Mouse (Mus musculus) retina, adult 2 months (tissue): ENCODE measurements around the gene Lyrm4.
A peak's percentile ranks its signal among the peaks of the same experiment; 100 is the strongest.

Experiments
- DNase-seq: peaks from one replicate; pipeline ENCODE4 v3.0.0-alpha.2; 2012; ENCODE audit warnings: low read depth, low spot score

The Lyrm4 gene

DNA sequence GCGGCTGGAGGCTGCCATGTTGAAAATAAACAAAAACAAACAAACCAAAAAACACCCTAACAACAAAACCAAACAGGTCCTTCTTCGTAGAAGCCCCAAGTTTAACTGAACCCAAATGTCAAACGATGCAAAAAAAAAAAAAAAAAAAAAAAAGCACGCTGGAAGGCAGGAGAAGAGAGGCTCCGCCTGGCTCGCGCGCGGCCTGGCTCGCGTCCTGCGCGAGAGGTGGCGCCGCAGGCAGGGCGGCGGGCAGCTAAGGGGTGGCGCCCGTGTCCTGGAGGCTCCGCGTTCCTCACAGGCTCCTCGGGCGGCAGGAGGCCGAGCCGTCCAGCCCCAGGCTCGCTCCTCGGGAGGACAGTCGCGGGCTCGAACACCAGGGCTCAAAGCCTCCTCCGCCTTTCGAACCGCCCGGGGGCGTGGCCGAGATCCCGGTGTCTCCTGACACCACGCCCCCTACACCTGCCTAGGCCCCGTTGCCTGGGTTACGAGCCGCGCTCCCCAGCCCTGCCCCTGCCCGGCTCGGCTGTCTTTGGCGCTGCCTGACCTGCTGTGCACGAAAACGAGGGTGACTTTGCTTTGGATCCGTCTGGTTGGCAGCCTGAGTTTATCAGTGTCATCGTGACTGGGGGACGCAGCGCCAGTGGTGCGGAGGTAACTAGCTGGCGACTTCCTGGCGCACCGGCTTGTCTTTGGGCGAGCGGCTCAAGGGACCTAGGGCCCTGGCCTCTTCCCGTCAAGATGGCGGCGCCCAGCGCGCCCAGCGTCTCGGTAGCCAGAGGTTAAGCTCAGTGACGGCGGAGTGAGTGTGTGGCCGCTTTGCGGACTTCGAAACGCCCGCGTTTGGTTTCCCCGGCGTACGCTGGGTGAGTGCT is at the start of gene Lyrm4, which contains the start of gene Fars2:
TSS of gene Lyrm4 (minus strand) at position 384 of the 872 bp plus-strand sequence.
TSS of gene Fars2 (plus strand) at position 270 of the 872 bp plus-strand sequence.
- peak; percentile 91 for DNase-seq

GRCm38 (mm10) chr13:36163898-36164297 is 46.6 kb upstream of the Lyrm4 start:
- no peak for DNase-seq

DNA sequence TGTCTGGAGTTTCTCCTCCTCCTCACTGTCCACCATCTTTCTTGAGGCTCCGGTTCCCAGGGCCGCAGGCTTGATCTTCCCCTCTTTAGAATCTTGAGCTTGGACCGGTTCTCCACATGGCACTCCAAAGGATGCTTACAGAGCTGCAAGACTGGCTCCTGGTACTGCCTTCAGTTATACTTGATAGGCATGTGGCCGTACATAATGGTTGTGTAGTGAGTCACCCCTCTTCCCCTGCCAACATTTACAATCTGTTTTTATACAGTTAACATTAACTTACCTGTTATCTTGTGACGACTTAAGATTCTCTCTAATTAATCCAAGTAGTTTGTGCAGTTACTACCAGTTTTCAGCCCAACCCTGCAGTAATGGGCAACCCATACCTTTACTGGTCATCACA is 46.1 kb upstream of the Lyrm4 start:
- no peak for DNase-seq

GRCm38 (mm10) chr13:36156340-36156931 is 39.1 kb upstream of the Lyrm4 start:
- DNase-seq = no peak

DNA sequence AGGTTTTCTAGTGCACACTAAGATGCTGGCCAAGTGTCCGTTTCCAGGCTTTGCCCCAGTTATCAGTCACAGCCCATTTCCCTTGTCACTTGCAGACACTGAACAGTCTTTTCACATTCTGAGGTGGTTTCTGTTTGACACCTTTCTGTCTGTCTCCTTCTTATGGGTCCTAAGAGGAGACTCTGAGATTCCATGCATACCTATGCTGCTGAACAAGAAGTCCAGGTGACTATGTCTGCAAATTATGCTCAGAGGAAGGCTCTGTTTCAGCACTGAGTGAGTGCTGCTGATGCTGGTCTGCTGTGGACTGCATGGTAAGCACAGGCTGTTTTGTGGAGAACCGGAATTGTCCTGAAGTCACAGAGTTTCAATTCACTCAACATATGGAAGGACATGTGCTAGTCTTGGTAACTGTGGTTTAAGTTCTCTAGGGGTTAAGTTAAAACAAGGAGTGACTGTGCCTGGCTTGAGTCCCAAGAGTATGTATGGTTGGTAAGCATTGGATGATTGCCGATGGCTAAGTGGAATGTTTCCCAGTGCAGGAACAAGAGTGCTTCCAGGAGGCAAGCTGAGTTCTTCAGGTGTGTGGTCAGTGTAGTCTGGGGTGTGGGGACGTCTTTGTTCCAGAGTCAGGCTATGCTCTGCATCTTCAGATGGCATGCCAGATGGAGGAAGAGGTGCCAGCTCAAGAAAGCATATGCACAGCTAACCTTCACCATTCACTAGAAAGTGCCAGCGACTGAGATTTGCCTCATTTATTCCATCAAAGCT is 35.6 kb upstream of the Lyrm4 start:
- DNase-seq = no peak

- no peak for DNase-seq
These were observed 32.9 kb upstream of the Lyrm4 start for GRCm38 (mm10) chr13:36150272-36150671.

- no peak for DNase-seq
These were observed 32.0 kb upstream of the Lyrm4 start for GRCm38 (mm10) chr13:36149175-36149939.

DNA sequence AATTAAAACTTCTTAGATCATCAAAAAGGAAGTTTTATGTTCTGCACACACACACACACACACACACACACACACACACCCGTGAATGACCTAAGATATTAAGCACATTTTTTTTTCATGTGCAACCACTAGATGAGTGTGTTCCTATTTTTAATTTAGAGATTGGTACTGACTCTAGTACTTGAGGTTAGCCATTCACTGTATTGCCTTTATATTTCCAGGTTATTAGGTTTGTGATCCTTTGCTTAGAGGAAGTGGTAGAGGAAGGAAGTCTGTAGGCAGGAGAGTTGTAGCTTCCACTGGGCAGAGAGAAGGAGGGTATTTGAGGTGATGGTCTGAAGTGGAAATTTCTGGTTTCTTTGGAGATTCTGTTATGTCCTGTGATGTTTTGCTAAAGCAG is 28.3 kb upstream of the Lyrm4 start:
- no peak for DNase-seq

DNA sequence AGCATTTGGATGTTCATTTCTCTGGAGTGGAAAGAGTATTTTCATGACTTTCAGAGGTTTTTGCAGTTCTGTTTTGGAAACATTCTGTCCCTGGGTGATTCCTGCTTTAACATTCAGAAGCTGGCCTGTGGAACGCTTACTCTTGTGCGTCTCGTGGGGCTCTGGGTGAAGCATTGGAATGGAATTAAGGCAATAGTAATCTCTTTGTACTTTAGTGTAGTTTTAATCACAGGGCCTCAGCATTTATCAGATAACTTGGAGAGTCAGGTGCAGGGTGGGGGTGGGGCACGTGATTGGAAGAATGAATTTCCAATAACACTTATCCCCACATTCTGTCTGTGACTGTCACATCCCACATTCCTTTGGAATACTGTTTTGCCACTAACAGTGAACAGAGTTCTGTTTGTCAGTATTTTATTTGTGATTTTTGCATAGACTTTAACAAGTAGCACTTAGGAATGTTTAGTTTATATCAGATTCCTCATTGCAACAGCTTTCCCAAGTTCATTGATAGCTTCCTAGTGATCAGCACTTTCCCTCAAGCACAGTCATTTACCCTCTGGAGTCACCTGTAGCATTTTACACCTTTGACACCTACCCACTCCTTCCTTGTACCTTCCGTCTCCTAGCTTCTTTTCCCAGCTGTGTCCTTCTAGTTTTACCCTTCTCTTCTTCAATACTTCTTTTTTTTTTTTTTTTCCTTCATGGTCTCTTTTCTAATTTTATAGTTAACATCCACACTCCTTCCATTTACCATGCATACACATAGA is 23.1 kb upstream of the Lyrm4 start:
- no peak for DNase-seq

DNA sequence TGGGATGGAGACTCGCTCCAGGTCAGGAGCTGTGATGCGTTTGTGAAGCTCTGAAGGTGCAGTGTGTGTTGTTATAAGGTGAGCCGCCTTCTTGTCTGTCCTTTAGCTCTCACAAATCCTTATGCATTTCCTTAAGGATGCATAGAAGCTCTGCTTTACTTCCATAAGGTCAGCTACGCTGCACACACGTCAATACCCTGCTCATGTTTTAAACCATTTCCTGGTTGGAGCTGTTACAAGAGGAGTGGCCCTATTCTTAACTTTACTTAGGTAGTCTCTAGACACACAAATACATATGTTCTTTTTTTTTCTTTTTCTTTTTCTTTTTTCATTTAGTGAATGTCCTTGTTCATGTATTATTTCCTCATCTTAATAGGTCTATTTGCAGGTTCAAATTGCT is 22.4 kb upstream of the Lyrm4 start:
- no peak for DNase-seq

GRCm38 (mm10) chr13:36131992-36132649 is 14.8 kb upstream of the Lyrm4 start:
- no peak for DNase-seq

DNA sequence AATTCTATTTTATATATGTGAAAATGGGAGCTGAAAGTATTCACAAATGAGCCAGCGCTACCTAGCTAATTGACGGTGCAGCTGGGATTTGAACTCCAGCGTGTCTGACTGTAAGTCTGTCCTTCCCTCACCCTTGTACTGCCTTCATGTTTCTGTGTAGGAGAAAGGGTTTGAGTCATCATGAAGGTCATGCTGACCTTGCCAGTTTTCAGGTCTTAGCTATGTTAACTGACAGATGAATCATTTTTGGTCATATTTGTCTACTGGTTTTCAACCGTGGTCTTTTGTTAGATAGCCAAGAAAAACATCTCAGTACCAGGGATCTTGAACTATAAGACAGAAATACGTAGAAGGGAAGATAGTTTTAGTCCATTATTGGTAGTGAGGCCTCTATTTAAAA is 14.1 kb upstream of the Lyrm4 start:
- no peak for DNase-seq

DNA sequence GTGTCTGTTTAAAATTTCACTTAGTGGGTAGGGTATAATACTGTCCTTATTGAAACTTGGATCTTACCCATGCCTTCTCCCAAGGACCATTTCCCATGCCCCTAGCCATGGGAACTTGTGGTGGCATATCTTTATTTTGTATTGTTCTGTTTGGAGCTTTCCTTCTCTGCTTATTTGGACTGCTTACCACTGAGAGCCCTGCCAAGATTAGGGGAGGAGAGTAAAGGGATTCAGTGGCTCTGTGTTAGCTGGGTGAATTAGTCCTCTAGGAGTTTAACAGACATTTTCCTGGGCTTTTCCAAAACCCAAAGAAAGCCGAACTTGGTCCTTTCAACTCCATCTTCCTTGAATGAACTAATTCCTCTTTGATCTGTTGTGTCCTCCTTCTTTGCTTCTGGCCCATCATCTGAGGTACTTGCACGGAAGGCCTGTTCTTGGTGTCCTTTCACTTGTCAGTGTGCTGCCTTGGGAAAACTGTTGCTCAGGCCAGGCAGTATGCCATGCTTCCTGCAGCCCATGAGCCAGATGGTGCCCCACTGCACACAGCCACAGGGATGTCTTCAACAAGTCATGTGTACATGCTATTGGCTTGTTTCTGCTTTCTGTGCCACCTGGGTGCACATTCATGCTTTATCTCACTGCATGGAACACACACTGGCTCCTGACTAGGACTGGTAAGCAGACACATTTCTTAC is 12.2 kb upstream of the Lyrm4 start:
- DNase-seq = no peak

DNA sequence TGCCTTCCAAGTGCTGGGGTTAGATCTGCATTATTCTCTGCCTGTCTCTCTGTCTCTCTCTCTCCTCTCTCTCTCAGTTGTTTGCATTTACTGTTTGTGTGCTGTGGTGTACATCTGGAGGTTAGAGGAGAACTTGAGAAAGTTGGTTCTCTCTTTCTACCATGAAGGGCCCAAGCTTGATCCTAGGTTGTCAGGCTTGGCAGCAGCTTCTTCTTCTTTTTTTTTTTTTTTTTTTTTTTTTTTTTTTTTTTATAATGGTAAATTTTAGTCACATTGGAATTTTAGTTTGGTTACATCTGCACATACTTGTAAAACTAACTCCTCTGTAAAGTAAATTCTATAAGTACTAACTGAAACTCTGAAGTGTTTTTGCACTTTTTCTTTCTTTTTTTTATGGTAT is 3.3 kb upstream of the Lyrm4 start:
- no peak for DNase-seq

GRCm38 (mm10) chr13:36119684-36120083 is 2.4 kb upstream of the Lyrm4 start:
- no peak for DNase-seq

DNA sequence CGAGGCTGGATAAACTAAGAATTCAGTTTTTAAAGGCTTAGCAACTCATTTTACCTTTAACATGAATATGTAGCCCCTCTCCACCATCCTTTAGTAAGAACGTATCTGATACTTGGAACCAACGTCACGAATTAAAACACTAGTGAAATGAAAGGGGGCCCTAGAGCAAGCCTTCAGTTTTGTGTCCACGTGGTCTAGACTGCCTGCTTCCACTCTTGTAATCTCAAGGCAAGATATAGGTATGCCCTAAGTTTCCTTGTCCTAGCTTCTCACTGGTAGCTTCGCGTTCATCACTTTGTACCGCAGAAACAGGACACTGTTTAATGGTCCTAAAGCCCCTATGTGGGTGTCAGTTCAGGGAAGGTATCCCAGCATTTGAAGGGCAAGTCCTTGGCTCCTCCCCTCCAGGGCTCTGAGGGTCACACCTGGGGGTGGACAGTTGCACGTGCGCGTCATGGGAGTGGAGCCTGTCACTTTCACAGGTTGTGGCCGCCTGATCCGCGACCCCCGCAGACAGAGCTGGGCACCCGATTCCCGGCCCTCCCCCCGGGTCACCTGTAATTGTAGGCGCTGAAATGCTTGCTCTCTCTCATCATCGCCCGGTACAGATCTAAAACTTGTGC is 695 bp downstream of the Lyrm4 start:
- DNase-seq = no peak

GRCm38 (mm10) chr13:36113181-36113580 is 4.1 kb downstream of the Lyrm4 start:
- no peak for DNase-seq

DNA sequence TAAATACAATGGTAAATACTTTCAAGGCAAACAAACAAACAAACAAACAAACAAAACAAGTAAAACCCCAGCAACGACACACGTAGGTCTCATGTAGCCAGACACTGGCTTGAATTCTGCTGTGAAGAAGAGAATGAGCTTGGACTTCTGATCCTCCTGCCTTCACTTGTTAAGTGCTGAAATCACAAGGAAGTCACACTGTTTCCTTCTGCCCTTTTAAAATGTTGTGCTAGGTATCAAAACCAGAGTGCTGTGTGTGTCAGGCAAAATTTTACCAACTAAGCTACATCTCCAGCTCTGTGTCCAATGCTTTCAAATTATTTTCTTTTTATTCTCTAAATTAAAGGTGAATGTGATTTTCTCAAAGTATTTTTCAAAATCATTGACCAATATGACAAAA is 6.0 kb downstream of the Lyrm4 start:
- no peak for DNase-seq

- no peak for DNase-seq
These were observed 8.8 kb downstream of the Lyrm4 start for GRCm38 (mm10) chr13:36108528-36108927.
